In genomic region chr11:100959826-100960225, GRCm38 (mm10) we compare ENCODE assay signal across 12 mouse cellular contexts. TPM values are rescaled to one million over a fixed set of nuclear protein-coding genes. Genes with fewer than 3 reads are reported as not detected.
DNase-seq lines count a peak whose midpoint lies in the region; ATAC-seq and TF ChIP-seq lines count a peak whose summit lies in the region.
"Had no signal": no experiment of that assay in that cellular context is flagged by ENCODE, and none has a peak within 500 bp of the region (broad histone marks: within the 10 kb centered on the region; RNA-seq: fewer than 3 reads in every experiment).

No protein-coding gene starts in this region.

- TF ChIP-seq CTCF in kidney, postnatal 0 days (IDR thresholded peaks at IDR 0.05; ENCODE audit: low read depth): no peak
- TF ChIP-seq CTCF in heart, postnatal 0 days (IDR thresholded peaks at IDR 0.05; ENCODE audit: low read depth): no peak

- H3K4me3 ChIP-seq in kidney, postnatal 0 days (replicated peaks; ENCODE audit: low read depth, low read length): 0 out of 2 replicates have a peak overlapping the region, but pooled peaks have one; percentile 14
- peak overlapping the region; percentile 17; the same call in 1 of the 2 replicates for H3K4me3 ChIP-seq in heart, postnatal 0 days (ENCODE audit: low read depth, low read length)

- no peaks in the 10 kb centered on the region for H3K9me3 ChIP-seq in kidney, postnatal 0 days (replicated peaks; ENCODE audit: low read length)
- H3K9me3 ChIP-seq in heart, postnatal 0 days (replicated peaks; ENCODE audit: control insufficient read depth, low read length): no peaks in the 10 kb centered on the region
- H3K9me3 ChIP-seq: embryonic facial prominence, embryonic 12.5 days; neural tube, embryonic 12.5 days had no signal

- H3K4me2 ChIP-seq in kidney, postnatal 0 days (ENCODE audit: low read length): peak overlapping the region; percentile 25
- peak overlapping the region; percentile 36 for H3K4me2 ChIP-seq in heart, postnatal 0 days (ENCODE audit: low read depth, low read length)

- 32% methylated on average over 3 of the region's 3 CpGs for WGBS in kidney, postnatal 0 days
- 27% methylated on average over 3 of the region's 3 CpGs for WGBS in heart, postnatal 0 days

- TF ChIP-seq EP300 in heart, postnatal 0 days (IDR thresholded peaks at IDR 0.05; ENCODE audit: low read depth): no peak

- H3K4me1 ChIP-seq in kidney, postnatal 0 days (replicated peaks; ENCODE audit: insufficient read depth, low read length): peaks cover 26% of the 10 kb centered on the region; the same call in 1 of the 2 replicates
- peaks cover 43% of the 10 kb centered on the region for H3K4me1 ChIP-seq in heart, postnatal 0 days (ENCODE audit: control insufficient read depth, insufficient read depth)

- peaks cover 10% of the 10 kb centered on the region for H3K27me3 ChIP-seq in kidney, postnatal 0 days (ENCODE audit: insufficient read depth, low read length)
- no peaks in the 10 kb centered on the region for H3K27me3 ChIP-seq in heart, postnatal 0 days (ENCODE audit: control insufficient read depth, insufficient read depth, low read length)
- H3K27me3 ChIP-seq: Patski had no signal

- ATAC-seq in kidney, postnatal 0 days (replicated peaks; ENCODE audit: low FRiP score, low read depth): no peak
- ATAC-seq in heart, postnatal 0 days (ENCODE audit: insufficient read depth, low read depth): no peak

- peak overlapping the region; percentile 44; the same call in 1 of the 2 replicates for H3K27ac ChIP-seq in kidney, postnatal 0 days
- H3K27ac ChIP-seq in heart, postnatal 0 days (ENCODE audit: low read depth): peak overlapping the region; percentile 98
- H3K27ac ChIP-seq: embryonic facial prominence, embryonic 12.5 days; macrophage; neural tube, embryonic 12.5 days had no signal

- peak; percentile 66 for DNase-seq in adrenal gland, adult 2 months
- DNase-seq in adrenal gland, postnatal 14 days: no peak
- peak; percentile 61 for DNase-seq in kidney, postnatal 0 days (ENCODE audit: low spot score)
- no peak for DNase-seq in kidney, adult 11 months
- DNase-seq in heart, postnatal 0 days (ENCODE audit: low spot score): peak; percentile 42
- DNase-seq in lung, postnatal 36 days: peak; percentile 37
- no peak for DNase-seq in retina, postnatal 1 day
- DNase-seq in cerebellum, adult 11 months: no peak

- H3K9ac ChIP-seq in kidney, postnatal 0 days (ENCODE audit: low read depth, low read length): no peak overlapping the region
- H3K9ac ChIP-seq in heart, postnatal 0 days (replicated peaks; ENCODE audit: low read depth, low read length): no peak overlapping the region
- H3K9ac ChIP-seq: embryonic facial prominence, embryonic 12.5 days; neural tube, embryonic 12.5 days had no signal

- peaks cover 6% of the 10 kb centered on the region; the same call in 1 of the 2 replicates for H3K36me3 ChIP-seq in kidney, postnatal 0 days (ENCODE audit: insufficient read depth, low read length)
- peaks cover 50% of the 10 kb centered on the region for H3K36me3 ChIP-seq in heart, postnatal 0 days (replicated peaks; ENCODE audit: control insufficient read depth, insufficient read depth, low read length)
- H3K36me3 ChIP-seq: embryonic facial prominence, embryonic 12.5 days; neural tube, embryonic 12.5 days had no signal

RNA-seq across cellular contexts. Expression of gene Cavin1, which starts 10.9 kb away (rescaled TPM):
- total RNA-seq in adrenal gland, adult 2 months (2021): 100 to 1,000 TPM; 236 to 425 TPM
- 193 and 219 TPM in 2 replicates for polyA plus RNA-seq in adrenal gland, adult 2 months (2012; rRNA removed)
- 290 and 306 TPM in 2 replicates for total RNA-seq in adrenal gland, postnatal 14 days (2021)
- polyA plus RNA-seq in kidney, postnatal 0 days (2015; fragmentation: Nextera tagmentation; extraction: Ambion mirVana): 143 and 156 TPM in 2 replicates
- 274 and 305 TPM in 2 replicates for total RNA-seq in heart, postnatal 0 days (2014; rRNA removed; ENCODE audit: low replicate concordance)
- 401 and 442 TPM in 2 replicates for polyA plus RNA-seq in heart, postnatal 0 days (2015; fragmentation: Nextera tagmentation; extraction: Ambion mirVana)

RNA-seq across cellular contexts. Expression of gene Stat3, which starts 20.5 kb away (rescaled TPM):
- total RNA-seq in adrenal gland, adult 2 months (2021): 10 to 100 TPM; 76.6 to 79.4 TPM
- polyA plus RNA-seq in adrenal gland, adult 2 months (2012; rRNA removed): 45.4 and 54.9 TPM in 2 replicates
- 75.1 and 82.4 TPM in 2 replicates for total RNA-seq in adrenal gland, postnatal 14 days (2021)
- polyA plus RNA-seq in kidney, postnatal 0 days (2015; fragmentation: Nextera tagmentation; extraction: Ambion mirVana): 48.0 and 51.8 TPM in 2 replicates
- 105 and 128 TPM in 2 replicates for total RNA-seq in heart, postnatal 0 days (2014; rRNA removed; ENCODE audit: low replicate concordance)
- 53.5 and 65.7 TPM in 2 replicates for polyA plus RNA-seq in heart, postnatal 0 days (2015; fragmentation: Nextera tagmentation; extraction: Ambion mirVana)

RNA-seq across cellular contexts. Expression of gene Atp6v0a1, which starts 49.4 kb away (rescaled TPM):
- 100 to 1,000 TPM; 116 to 159 TPM for total RNA-seq in adrenal gland, adult 2 months (2021)
- 77.9 and 98.0 TPM in 2 replicates for polyA plus RNA-seq in adrenal gland, adult 2 months (2012; rRNA removed)
- 91.3 and 111 TPM in 2 replicates for total RNA-seq in adrenal gland, postnatal 14 days (2021)
- polyA plus RNA-seq in kidney, postnatal 0 days (2015; fragmentation: Nextera tagmentation; extraction: Ambion mirVana): 33.8 and 35.1 TPM in 2 replicates
- 57.0 and 57.1 TPM in 2 replicates for total RNA-seq in heart, postnatal 0 days (2014; rRNA removed; ENCODE audit: low replicate concordance)
- polyA plus RNA-seq in heart, postnatal 0 days (2015; fragmentation: Nextera tagmentation; extraction: Ambion mirVana): 49.2 and 50.3 TPM in 2 replicates

Comparison
In these comparisons a context has a peak if more than half of its experiments do, and no peak if none do; other contexts are left out.
1. DNase-seq: peak in adrenal gland, adult 2 months (single experiment), kidney, postnatal 0 days (single experiment), heart, postnatal 0 days (single experiment) and lung, postnatal 36 days (single experiment); none in adrenal gland, postnatal 14 days (single experiment), kidney, adult 11 months (single experiment), retina, postnatal 1 day (single experiment) and cerebellum, adult 11 months (single experiment).